Mouse (Mus musculus) ovary, postnatal 14 days (tissue): ENCODE measurements around the gene Shc4.

ENCODE experiments used
- DNase-seq: peaks from one replicate; pipeline ENCODE4 v3.0.0; 2022; ENCODE audit warnings: low spot score

The Shc4 gene

GRCm38 (mm10) chr2:125684559-125685440, 39.1 kb downstream of the Shc4 start:
- no peak for DNase-seq

GRCm38 (mm10) chr2:125683895-125684294, 40.1 kb downstream of the Shc4 start:
- no peak for DNase-seq

- no peak for DNase-seq
Observed at GRCm38 (mm10) chr2:125681811-125682210, 42.1 kb downstream of the Shc4 start.

GRCm38 (mm10) chr2:125672957-125673631, 50.9 kb downstream of the Shc4 start, which contains the start of gene Eid1:
TSS of gene Eid1 (plus strand) at chr2:125673095.
- DNase-seq = peak; percentile 55

GRCm38 (mm10) chr2:125672568-125672956, 51.4 kb downstream of the Shc4 start:
- peak; percentile 27 for DNase-seq

GRCm38 (mm10) chr2:125670846-125671245, 53.1 kb downstream of the Shc4 start:
- DNase-seq = no peak

GRCm38 (mm10) chr2:125667721-125668120, 56.2 kb downstream of the Shc4 start:
- no peak for DNase-seq

- DNase-seq = no peak
Observed at GRCm38 (mm10) chr2:125667184-125667583, 56.8 kb downstream of the Shc4 start.

- no peak for DNase-seq
Observed at GRCm38 (mm10) chr2:125666668-125667067, 57.3 kb downstream of the Shc4 start.

- no peak for DNase-seq
Observed at GRCm38 (mm10) chr2:125665909-125666308, 58.0 kb downstream of the Shc4 start.

GRCm38 (mm10) chr2:125665213-125665612, 58.7 kb downstream of the Shc4 start:
- DNase-seq = no peak

- no peak for DNase-seq
Observed at GRCm38 (mm10) chr2:125662517-125662916, 61.4 kb downstream of the Shc4 start.

- no peak for DNase-seq
Observed at GRCm38 (mm10) chr2:125661156-125661555, 62.8 kb downstream of the Shc4 start.

GRCm38 (mm10) chr2:125660537-125661130, 63.3 kb downstream of the Shc4 start:
- DNase-seq = no peak

GRCm38 (mm10) chr2:125659823-125660536, 64.0 kb downstream of the Shc4 start:
- DNase-seq = peak; percentile 62

- DNase-seq = no peak
Observed at GRCm38 (mm10) chr2:125655391-125655790, 68.6 kb downstream of the Shc4 start.

GRCm38 (mm10) chr2:125653286-125653685, 70.7 kb downstream of the Shc4 start:
- DNase-seq = no peak

GRCm38 (mm10) chr2:125651563-125651962, 72.4 kb downstream of the Shc4 start:
- no peak for DNase-seq

GRCm38 (mm10) chr2:125650742-125651352, 73.1 kb downstream of the Shc4 start:
- DNase-seq = no peak

- DNase-seq = no peak
Observed at GRCm38 (mm10) chr2:125650038-125650437, 73.9 kb downstream of the Shc4 start.

- DNase-seq = no peak
Observed at GRCm38 (mm10) chr2:125644912-125645311, 79.0 kb downstream of the Shc4 start.

- no peak for DNase-seq
Observed at GRCm38 (mm10) chr2:125637331-125637730, 86.6 kb downstream of the Shc4 start.
